Mouse (Mus musculus) embryonic facial prominence, embryonic 10.5 days (tissue): Measurements from ENCODE around the gene AW011738. TPM values are rescaled to one million over a fixed set of nuclear protein-coding genes. Genes with fewer than 3 reads are reported as not detected.

Experiments used
- DNase-seq: peaks from one replicate; pipeline ENCODE4 v3.0.0-alpha.2; 2017; ENCODE audit warnings: low spot score
- H3K27ac ChIP-seq: fragments of 300-500 bp; sonication (generic); replicated peaks from 2 replicates; pipeline ENCODE4 v1.5.1; 2016; ENCODE audit warnings: mild to moderate bottlenecking
- H3K27me3 ChIP-seq: fragments of 300-500 bp; sonication (generic); replicated peaks from 2 replicates; pipeline ENCODE4 v1.6.1; 2016; ENCODE audit warnings: low read depth, mild to moderate bottlenecking; ENCODE audit not compliant: poor library complexity, severe bottlenecking
- H3K36me3 ChIP-seq: fragments of 300-500 bp; sonication (generic); replicated peaks from 2 replicates; pipeline ENCODE4 v1.6.1; 2016; ENCODE audit warnings: mild to moderate bottlenecking, moderate library complexity
- H3K4me1 ChIP-seq: fragments of 300-500 bp; sonication (generic); 2 replicates; pipeline ENCODE4 v1.6.1; 2016
- H3K4me3 ChIP-seq: fragments of 300-500 bp; sonication (generic); 2 replicates; pipeline ENCODE4 v1.5.1; 2016; ENCODE audit warnings: mild to moderate bottlenecking, moderate library complexity
- H3K9me3 ChIP-seq: fragments of 300-500 bp; sonication (generic); 2 replicates; pipeline ENCODE4 v1.6.1; 2016; ENCODE audit warnings: mild to moderate bottlenecking
- WGBS: fragments of 180-500 bp; shearing (Covaris S2); methylation state at CpG from one replicate; pipeline ENCODE4 v1.1.7; 2016; 5-methylcytosine and 5-hydroxymethylcytosine counted together
- polyA plus RNA-seq: library from polyadenylated mRNA; unstranded; fragments of >200 nt; fragmentation: Nextera tagmentation; extraction: Ambion mirVana; gene quantifications from 2 replicates; pipeline ENCODE4 v1.2.1, GENCODE M21; 2016

The AW011738 gene
- polyA plus RNA-seq, 1 experiment from 2014 or later = 2.2 TPM

DNA sequence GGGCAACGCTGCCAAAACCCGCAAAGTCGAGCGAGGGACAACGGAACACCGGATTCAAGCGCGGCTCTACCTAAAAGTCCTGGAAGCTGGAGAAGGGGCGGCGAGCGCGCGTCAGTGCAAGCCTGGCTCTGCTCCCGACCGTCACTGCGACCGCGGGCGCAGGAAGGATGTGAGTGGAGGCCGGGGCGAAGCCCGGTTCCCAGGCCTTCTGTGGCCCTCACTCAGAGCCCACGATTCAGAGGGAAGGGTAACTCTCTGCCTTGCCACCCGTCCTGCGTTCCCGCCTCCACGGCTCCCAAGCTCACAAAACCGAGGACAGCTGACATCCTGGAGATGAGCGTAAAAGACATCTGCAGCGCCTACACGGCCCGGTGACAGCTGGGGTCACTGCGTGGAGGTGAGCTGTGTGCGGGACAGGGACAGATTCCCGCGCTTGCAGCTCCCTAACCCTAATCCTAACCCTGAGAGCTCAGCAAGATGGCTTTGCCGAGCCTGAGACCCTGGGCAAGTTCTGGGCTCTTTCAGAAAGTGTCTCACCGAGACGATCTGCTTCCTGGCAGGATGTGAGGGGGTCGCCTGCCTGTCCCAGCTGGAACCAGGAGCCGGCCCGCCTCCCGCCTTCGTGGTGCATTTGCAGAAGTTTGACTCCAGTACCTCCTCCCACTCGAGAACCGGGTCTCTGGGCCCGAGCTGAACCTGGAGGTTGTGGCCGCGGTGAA, 468 bp downstream of the AW011738 start:
- peak; percentile 55 for DNase-seq
- Histone ChIP-seq H3K36me3 (no peaks in the 10 kb centered on the region), H3K4me1 (peaks cover 30% of the 10 kb centered on the region), H3K27me3 (peaks cover 42% of the 10 kb centered on the region), H3K9me3 (no peaks in the 10 kb centered on the region), H3K4me3 (peak overlapping the region; percentile 71), H3K27ac (peak overlapping the region; percentile 76)
- under 1% methylated on average over 49 of the region's 49 CpGs for WGBS

GRCm38 (mm10) chr4:156208872-156209271, 5.8 kb downstream of the AW011738 start:
- H3K4me3 ChIP-seq = no peak overlapping the region
- no peaks in the 10 kb centered on the region; the same call in 1 of the 2 replicates for H3K36me3 ChIP-seq
- H3K4me1 ChIP-seq = peaks cover 11% of the 10 kb centered on the region
- DNase-seq = no peak
- WGBS = 84% methylated on average over 4 of the region's 4 CpGs
- H3K9me3 ChIP-seq = no peaks in the 10 kb centered on the region
- H3K27me3 ChIP-seq = peaks cover 22% of the 10 kb centered on the region
- H3K27ac ChIP-seq = no peak overlapping the region

GRCm38 (mm10) chr4:156209963-156210635, 7.0 kb downstream of the AW011738 start:
- DNase-seq = no peak

GRCm38 (mm10) chr4:156213134-156213533, 10.0 kb downstream of the AW011738 start:
- Histone ChIP-seq H3K27ac (no peak overlapping the region), H3K4me3 (no peak overlapping the region), H3K27me3 (no peaks in the 10 kb centered on the region), H3K4me1 (peaks cover 5% of the 10 kb centered on the region; the same call in 1 of the 2 replicates), H3K9me3 (no peaks in the 10 kb centered on the region), H3K36me3 (no peaks in the 10 kb centered on the region; the same call in 1 of the 2 replicates)
- WGBS = 93% methylated on average over 13 of the region's 13 CpGs
- no peak for DNase-seq

More at GRCm38 (mm10) chr4:156209963-156210635, 7.0 kb downstream of the AW011738 start:
- Histone ChIP-seq H3K27me3 (peaks cover 10% of the 10 kb centered on the region), H3K36me3 (no peaks in the 10 kb centered on the region; the same call in 1 of the 2 replicates), H3K4me3 (no peak overlapping the region), H3K27ac (no peak overlapping the region), H3K9me3 (no peaks in the 10 kb centered on the region), H3K4me1 (no peaks in the 10 kb centered on the region)
- 82% methylated on average over 13 of the region's 13 CpGs for WGBS

GRCm38 (mm10) chr4:156215649-156216048, 12.5 kb downstream of the AW011738 start, which contains the start of gene Perm1:
Perm1 (plus strand) TSS chr4:156215868.
- H3K36me3 ChIP-seq = no peaks in the 10 kb centered on the region; the same call in 1 of the 2 replicates
- H3K4me1 ChIP-seq = peaks cover 5% of the 10 kb centered on the region; the same call in 1 of the 2 replicates
- 77% methylated on average over 4 of the region's 4 CpGs for WGBS
- DNase-seq = no peak
- H3K27ac ChIP-seq = no peak within 1 kb of the TSS
- H3K4me3 ChIP-seq = no peak within 1 kb of the TSS
- H3K27me3 ChIP-seq = no peaks in the 10 kb centered on the region
- H3K9me3 ChIP-seq = no peaks in the 10 kb centered on the region

DNA sequence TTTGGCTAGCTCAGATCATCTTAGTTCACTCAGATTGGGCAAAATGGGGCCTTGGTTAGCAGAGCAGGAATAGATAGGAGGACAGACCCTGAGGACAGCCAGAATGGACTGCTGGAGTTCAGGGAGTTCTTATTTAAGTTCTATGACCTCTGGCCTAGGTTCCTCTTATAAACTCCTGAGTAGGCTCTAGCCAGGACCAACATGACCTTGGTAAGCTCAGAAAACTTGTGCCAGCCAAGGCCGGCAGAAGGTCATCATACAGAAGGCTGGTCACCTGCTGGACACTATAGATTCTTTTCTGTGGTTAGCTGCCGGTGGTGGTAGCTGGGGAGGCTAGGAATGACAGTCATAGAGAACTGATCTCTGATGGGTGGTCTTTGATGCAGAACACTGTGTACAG, 13.1 kb downstream of the AW011738 start:
- H3K27ac ChIP-seq = no peak overlapping the region
- DNase-seq = no peak
- 91% methylated on average over 2 of the region's 2 CpGs for WGBS
- H3K9me3 ChIP-seq = no peaks in the 10 kb centered on the region
- H3K36me3 ChIP-seq = no peaks in the 10 kb centered on the region; the same call in 1 of the 2 replicates
- no peaks in the 10 kb centered on the region for H3K27me3 ChIP-seq
- H3K4me1 ChIP-seq = peaks cover 5% of the 10 kb centered on the region; the same call in 1 of the 2 replicates
- no peak overlapping the region for H3K4me3 ChIP-seq

GRCm38 (mm10) chr4:156217022-156217669, 14.0 kb downstream of the AW011738 start:
- Histone ChIP-seq H3K36me3 (peaks cover 5% of the 10 kb centered on the region; the same call in 1 of the 2 replicates), H3K27ac (no peak overlapping the region), H3K4me3 (no peak overlapping the region), H3K27me3 (no peaks in the 10 kb centered on the region), H3K9me3 (no peaks in the 10 kb centered on the region), H3K4me1 (peaks cover 5% of the 10 kb centered on the region; the same call in 1 of the 2 replicates)
- DNase-seq = no peak
- 82% methylated on average over 16 of the region's 16 CpGs for WGBS

DNA sequence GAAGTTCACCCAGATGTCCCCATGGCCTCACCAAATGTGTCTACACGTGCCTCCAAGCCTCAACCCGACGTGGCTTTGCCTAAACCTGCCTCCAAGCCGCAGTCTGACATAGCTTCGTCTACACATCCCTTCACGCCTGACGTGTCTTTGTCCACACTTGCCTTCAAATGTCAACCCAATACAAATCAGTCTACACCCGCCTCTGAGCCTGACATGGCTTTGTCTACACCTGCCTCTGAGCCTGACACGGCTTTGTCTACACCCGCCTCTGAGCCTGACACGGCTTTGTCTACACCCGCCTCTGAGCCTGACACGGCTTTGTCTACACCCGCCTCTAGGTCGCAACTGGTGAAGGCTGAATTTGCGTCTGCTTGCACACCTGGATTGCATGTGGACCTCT, 14.7 kb downstream of the AW011738 start:
- H3K9me3 ChIP-seq = no peaks in the 10 kb centered on the region
- H3K4me1 ChIP-seq = peaks cover 5% of the 10 kb centered on the region; the same call in 1 of the 2 replicates
- H3K27me3 ChIP-seq = no peaks in the 10 kb centered on the region
- DNase-seq = no peak
- H3K4me3 ChIP-seq = no peak overlapping the region
- WGBS = 82% methylated on average over 16 of the region's 16 CpGs
- H3K27ac ChIP-seq = no peak overlapping the region
- peaks cover 10% of the 10 kb centered on the region; the same call in 1 of the 2 replicates for H3K36me3 ChIP-seq

DNA sequence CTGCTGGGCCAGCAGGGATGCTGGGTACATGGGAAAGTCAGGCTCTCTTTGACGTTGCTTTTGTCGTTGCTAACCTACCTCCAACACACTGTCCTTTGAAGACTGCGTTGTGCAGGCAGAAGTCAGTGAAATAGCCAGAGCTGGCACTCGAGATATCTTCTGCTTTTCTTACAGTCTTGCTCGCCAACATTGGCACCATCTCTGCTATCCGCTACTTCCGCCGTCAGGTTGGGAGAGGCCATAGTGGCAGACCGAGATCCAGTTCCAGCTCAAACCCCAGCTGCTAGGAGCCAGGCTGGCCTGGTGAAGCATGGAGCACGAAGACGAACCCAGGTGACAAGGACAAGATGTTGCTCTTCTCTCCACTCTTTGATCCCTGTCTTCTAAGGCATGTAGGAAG, 16.8 kb downstream of the AW011738 start:
- no peak for DNase-seq
- 90% methylated on average over 11 of the region's 11 CpGs for WGBS
- H3K4me1 ChIP-seq = peaks cover 5% of the 10 kb centered on the region; the same call in 1 of the 2 replicates
- no peaks in the 10 kb centered on the region for H3K27me3 ChIP-seq
- H3K9me3 ChIP-seq = no peaks in the 10 kb centered on the region
- H3K4me3 ChIP-seq = no peak overlapping the region
- H3K36me3 ChIP-seq = peaks cover 10% of the 10 kb centered on the region; the same call in 1 of the 2 replicates
- H3K27ac ChIP-seq = no peak overlapping the region

- Histone ChIP-seq H3K36me3 (peaks cover 19% of the 10 kb centered on the region), H3K27me3 (no peaks in the 10 kb centered on the region), H3K4me3 (no peak overlapping the region), H3K9me3 (no peaks in the 10 kb centered on the region), H3K4me1 (peaks cover 11% of the 10 kb centered on the region), H3K27ac (no peak overlapping the region)
- no peak for DNase-seq
- WGBS = 81% methylated on average over 2 of the region's 2 CpGs
Observed at GRCm38 (mm10) chr4:156224276-156224675, 21.2 kb downstream of the AW011738 start.

GRCm38 (mm10) chr4:156227752-156228392, 24.8 kb downstream of the AW011738 start:
- no peaks in the 10 kb centered on the region for H3K27me3 ChIP-seq
- H3K4me1 ChIP-seq = peaks cover 11% of the 10 kb centered on the region
- 33% methylated on average over 18 of the region's 18 CpGs for WGBS
- DNase-seq = no peak
- no peaks in the 10 kb centered on the region for H3K9me3 ChIP-seq
- H3K36me3 ChIP-seq = peaks cover 45% of the 10 kb centered on the region
- H3K4me3 ChIP-seq = peak overlapping the region; percentile 33
- peak overlapping the region; percentile 30; the same call in 1 of the 2 replicates for H3K27ac ChIP-seq
